Comparison of ENCODE assay signal across 36 mouse cellular contexts in genomic region chr9:31440366-31440765, GRCm38 (mm10). TPM values are rescaled to one million over a fixed set of nuclear protein-coding genes. Genes with fewer than 3 reads are reported as not detected.
"Had no signal": no experiment of that assay in that cellular context is flagged by ENCODE, and none has a peak within 500 bp of the region (broad histone marks: within the 10 kb centered on the region; RNA-seq: fewer than 3 reads in every experiment).

No protein-coding gene starts in this region.

- H3K9ac ChIP-seq: heart, embryonic 13.5 days; heart, embryonic 15.5 days; hindbrain, embryonic 13.5 days; hindbrain, embryonic 15.5 days; kidney, embryonic 15.5 days; limb, embryonic 13.5 days; limb, embryonic 15.5 days; liver, embryonic 12.5 days; liver, embryonic 14.5 days had no signal

- H3K4me3 ChIP-seq: heart, adult 2 months; heart, embryonic 13.5 days; heart, embryonic 15.5 days; hindbrain, embryonic 13.5 days; hindbrain, embryonic 15.5 days; kidney, embryonic 15.5 days; limb, embryonic 13.5 days; limb, embryonic 15.5 days; liver, embryonic 12.5 days had no signal

- ATAC-seq: hindbrain, postnatal 0 days; liver, embryonic 12.5 days had no signal

- H3K4me1 ChIP-seq: heart, embryonic 13.5 days; heart, embryonic 15.5 days; hindbrain, embryonic 13.5 days; hindbrain, embryonic 15.5 days; limb, embryonic 13.5 days; limb, embryonic 15.5 days; liver, embryonic 12.5 days had no signal

- H3K9me3 ChIP-seq: heart, embryonic 13.5 days; heart, embryonic 15.5 days; hindbrain, embryonic 13.5 days; hindbrain, embryonic 15.5 days; kidney, embryonic 15.5 days; limb, embryonic 13.5 days; limb, embryonic 15.5 days; liver, embryonic 12.5 days had no signal

- H3K4me2 ChIP-seq: heart, embryonic 11.5 days; heart, embryonic 13.5 days; heart, embryonic 15.5 days; hindbrain, embryonic 13.5 days; hindbrain, embryonic 15.5 days; kidney, embryonic 15.5 days; limb, embryonic 13.5 days; limb, embryonic 15.5 days; liver, embryonic 12.5 days had no signal

- H3K36me3 ChIP-seq: heart, embryonic 13.5 days; heart, embryonic 15.5 days; hindbrain, embryonic 13.5 days; hindbrain, embryonic 15.5 days; kidney, embryonic 15.5 days; limb, embryonic 13.5 days; limb, embryonic 15.5 days; liver, embryonic 12.5 days had no signal

- H3K27me3 ChIP-seq: heart, embryonic 13.5 days; heart, embryonic 15.5 days; hindbrain, embryonic 13.5 days; hindbrain, embryonic 15.5 days; kidney, embryonic 15.5 days; limb, embryonic 13.5 days; limb, embryonic 15.5 days; liver, embryonic 12.5 days had no signal

- DNase-seq: gastrocnemius, postnatal 14 days; gastrocnemius, postnatal 36 days; heart, adult 2 months; heart, postnatal 14 days; heart, postnatal 36 days; kidney, adult 11 months; kidney, adult 2 months; kidney, adult 9 months; kidney, postnatal 14 days; kidney, postnatal 36 days; layer of hippocampus, adult 9-11 months; layer of hippocampus, postnatal 36 days; left cerebral cortex, postnatal 4 days had no signal

- H3K27ac ChIP-seq: heart, adult 2 months; heart, embryonic 13.5 days; heart, embryonic 15.5 days; hindbrain, embryonic 13.5 days; hindbrain, embryonic 15.5 days; hindbrain, postnatal 0 days; kidney, embryonic 15.5 days; kidney, postnatal 0 days; limb, embryonic 13.5 days; limb, embryonic 15.5 days; liver, embryonic 12.5 days; liver, embryonic 14.5 days had no signal

RNA-seq across cellular contexts. Expression of gene Tmem45b, which starts 23.9 kb away (rescaled TPM):
- total RNA-seq: hematopoietic stem cell, adult 5-6 weeks; hindbrain, postnatal 0 days; layer of hippocampus, adult 18-20 months; layer of hippocampus, adult 8-10 months; layer of hippocampus, postnatal 14 days; layer of hippocampus, postnatal 36 days; left cerebral cortex, adult 18-20 months; left cerebral cortex, adult 8-10 months; left cerebral cortex, postnatal 10 days; left cerebral cortex, postnatal 25 days; left cerebral cortex, postnatal 4 days had no signal
- polyA plus RNA-seq: heart, embryonic 11.5 days; heart, embryonic 13.5 days; heart, embryonic 15.5 days; heart, postnatal 0 days; hindbrain, embryonic 11.5 days; hindbrain, embryonic 15.5 days; limb, embryonic 11.5 days; limb, embryonic 13.5 days; limb, embryonic 15.5 days; liver, embryonic 12.5 days; liver, embryonic 14.5 days had no signal
